Mouse (Mus musculus): ENCODE measurements at regions not wholly inside any gene's neighbourhood (a gene's known extent, or its start where the extent isn't known, plus 50 kb on each side); places are given as distances from the start of the nearest gene placed in this dataset.

- no peak overlapping the region for H3K27ac ChIP-seq (replicated peaks)
- ATAC-seq (ENCODE audit: insufficient read depth): no peak
- WGBS (ENCODE audit: insufficient replicate concordance): 79% methylated on average over 11 of the region's 11 CpGs
Measured at GRCm38 (mm10) chr6:49999365-49999764, 110.7 kb upstream of the Mpp6 start.

GRCm38 (mm10) chr6:50008074-50008473 is 102.0 kb upstream of the Mpp6 start:
- H3K9me3 ChIP-seq (replicated peaks): no peaks in the 10 kb centered on the region
- no peaks in the 10 kb centered on the region for H3K27me3 ChIP-seq
- 0 out of 2 replicates have a peak, but pooled peaks cover 7% of the 10 kb centered on the region for H3K4me1 ChIP-seq (replicated peaks)
- no peak overlapping the region for H3K9ac ChIP-seq
- WGBS (ENCODE audit: insufficient replicate concordance): 48% methylated on average over 4 of the region's 4 CpGs
- H3K4me3 ChIP-seq (replicated peaks): no peak overlapping the region
- ATAC-seq (ENCODE audit: insufficient read depth): no peak
- no peak overlapping the region for H3K4me2 ChIP-seq
- H3K27ac ChIP-seq (replicated peaks): no peak overlapping the region
- H3K36me3 ChIP-seq (replicated peaks): no peaks in the 10 kb centered on the region

More at GRCm38 (mm10) chr6:49999365-49999764, 110.7 kb upstream of the Mpp6 start:
- Histone ChIP-seq H3K27me3 (no peaks in the 10 kb centered on the region), H3K4me3 (replicated peaks) (no peak overlapping the region), H3K9ac (no peak overlapping the region), H3K9me3 (replicated peaks) (no peaks in the 10 kb centered on the region), H3K36me3 (replicated peaks) (no peaks in the 10 kb centered on the region), H3K4me2 (no peak overlapping the region), H3K4me1 (replicated peaks) (no peaks in the 10 kb centered on the region)

GRCm38 (mm10) chr6:50008869-50009268 is 101.2 kb upstream of the Mpp6 start:
- no peaks in the 10 kb centered on the region for H3K9me3 ChIP-seq (replicated peaks)
- H3K36me3 ChIP-seq (replicated peaks): no peaks in the 10 kb centered on the region
- ATAC-seq (ENCODE audit: insufficient read depth): no peak
- H3K4me1 ChIP-seq (replicated peaks): 0 out of 2 replicates have a peak, but pooled peaks cover 7% of the 10 kb centered on the region
- no peaks in the 10 kb centered on the region for H3K27me3 ChIP-seq
- no peak overlapping the region for H3K4me2 ChIP-seq
- H3K9ac ChIP-seq: no peak overlapping the region
- WGBS (ENCODE audit: insufficient replicate concordance): 32% methylated on average over 3 of the region's 3 CpGs
- H3K27ac ChIP-seq (replicated peaks): no peak overlapping the region
- no peak overlapping the region for H3K4me3 ChIP-seq (replicated peaks)

GRCm38 (mm10) chr6:50009339-50009738 is 100.7 kb upstream of the Mpp6 start:
- Histone ChIP-seq H3K9ac (no peak overlapping the region), H3K9me3 (replicated peaks) (no peaks in the 10 kb centered on the region), H3K27me3 (no peaks in the 10 kb centered on the region), H3K4me1 (replicated peaks) (0 out of 2 replicates have a peak, but pooled peaks cover 7% of the 10 kb centered on the region), H3K4me2 (no peak overlapping the region), H3K4me3 (replicated peaks) (no peak overlapping the region), H3K36me3 (replicated peaks) (no peaks in the 10 kb centered on the region), H3K27ac (replicated peaks) (no peak overlapping the region)
- whole genome bisulfite sequencing (ENCODE audit: insufficient replicate concordance): 10% methylated on average over 7 of the region's 7 CpGs
- no peak for ATAC-seq (ENCODE audit: insufficient read depth)

- no peak for ATAC-seq (ENCODE audit: insufficient read depth)
- 38% methylated on average over 5 of the region's 5 CpGs for WGBS (ENCODE audit: insufficient replicate concordance)
- Histone ChIP-seq H3K4me3 (replicated peaks) (no peak overlapping the region), H3K27me3 (no peaks in the 10 kb centered on the region), H3K27ac (replicated peaks) (no peak overlapping the region), H3K9me3 (replicated peaks) (no peaks in the 10 kb centered on the region), H3K9ac (no peak overlapping the region), H3K36me3 (replicated peaks) (no peaks in the 10 kb centered on the region), H3K4me1 (replicated peaks) (0 out of 2 replicates have a peak, but pooled peaks cover 7% of the 10 kb centered on the region), H3K4me2 (no peak overlapping the region)
Measured at GRCm38 (mm10) chr6:50009856-50010255, 100.2 kb upstream of the Mpp6 start.

- no peaks in the 10 kb centered on the region for H3K36me3 ChIP-seq (replicated peaks)
- H3K27me3 ChIP-seq: no peaks in the 10 kb centered on the region
- 0 out of 2 replicates have a peak, but pooled peaks cover 7% of the 10 kb centered on the region for H3K4me1 ChIP-seq (replicated peaks)
- WGBS (ENCODE audit: insufficient replicate concordance): 27% methylated on average over 12 of the region's 12 CpGs
- H3K4me3 ChIP-seq (replicated peaks): no peak overlapping the region
- H3K27ac ChIP-seq (replicated peaks): no peak overlapping the region
- ATAC-seq (ENCODE audit: insufficient read depth): no peak
- no peaks in the 10 kb centered on the region for H3K9me3 ChIP-seq (replicated peaks)
- no peak overlapping the region for H3K4me2 ChIP-seq
- H3K9ac ChIP-seq: no peak overlapping the region
Measured at GRCm38 (mm10) chr6:50011071-50011470, 99.0 kb upstream of the Mpp6 start.

- H3K4me1 ChIP-seq (replicated peaks): 0 out of 2 replicates have a peak, but pooled peaks cover 7% of the 10 kb centered on the region
- H3K9me3 ChIP-seq (replicated peaks): no peaks in the 10 kb centered on the region
- WGBS (ENCODE audit: insufficient replicate concordance): 50% methylated on average over 5 of the region's 5 CpGs
- H3K27me3 ChIP-seq: no peaks in the 10 kb centered on the region
- H3K36me3 ChIP-seq (replicated peaks): no peaks in the 10 kb centered on the region
- no peak overlapping the region for H3K27ac ChIP-seq (replicated peaks)
- ATAC-seq (ENCODE audit: insufficient read depth): no peak
- H3K9ac ChIP-seq: no peak overlapping the region
- H3K4me2 ChIP-seq: no peak overlapping the region
- H3K4me3 ChIP-seq (replicated peaks): no peak overlapping the region
Measured at GRCm38 (mm10) chr6:50011746-50012453, 98.1 kb upstream of the Mpp6 start.

- H3K4me1 ChIP-seq (replicated peaks): 0 out of 2 replicates have a peak, but pooled peaks cover 7% of the 10 kb centered on the region
- H3K4me3 ChIP-seq (replicated peaks): no peak overlapping the region
- H3K36me3 ChIP-seq (replicated peaks): no peaks in the 10 kb centered on the region
- no peak for ATAC-seq (ENCODE audit: insufficient read depth)
- 53% methylated on average over 5 of the region's 5 CpGs for WGBS (ENCODE audit: insufficient replicate concordance)
- no peak overlapping the region for H3K27ac ChIP-seq (replicated peaks)
- no peaks in the 10 kb centered on the region for H3K9me3 ChIP-seq (replicated peaks)
- H3K27me3 ChIP-seq: no peaks in the 10 kb centered on the region
- no peak overlapping the region for H3K4me2 ChIP-seq
- H3K9ac ChIP-seq: no peak overlapping the region
Measured at GRCm38 (mm10) chr6:50013067-50013466, 97.0 kb upstream of the Mpp6 start.

- Histone ChIP-seq H3K27ac (replicated peaks) (no peak overlapping the region), H3K4me2 (no peak overlapping the region), H3K4me3 (replicated peaks) (no peak overlapping the region), H3K9ac (no peak overlapping the region), H3K36me3 (replicated peaks) (no peaks in the 10 kb centered on the region), H3K27me3 (no peaks in the 10 kb centered on the region), H3K9me3 (replicated peaks) (no peaks in the 10 kb centered on the region), H3K4me1 (replicated peaks) (0 out of 2 replicates have a peak, but pooled peaks cover 7% of the 10 kb centered on the region)
- WGBS (ENCODE audit: insufficient replicate concordance): 76% methylated on average over 7 of the region's 7 CpGs
- no peak for ATAC-seq (ENCODE audit: insufficient read depth)
Measured at GRCm38 (mm10) chr6:50013842-50014241, 96.2 kb upstream of the Mpp6 start.

GRCm38 (mm10) chr6:50027981-50028380 is 82.1 kb upstream of the Mpp6 start:
- Histone ChIP-seq H3K9me3 (replicated peaks) (no peaks in the 10 kb centered on the region), H3K27me3 (no peaks in the 10 kb centered on the region), H3K4me1 (replicated peaks) (no peaks in the 10 kb centered on the region), H3K9ac (no peak overlapping the region), H3K4me2 (no peak overlapping the region), H3K27ac (replicated peaks) (no peak overlapping the region), H3K4me3 (replicated peaks) (no peak overlapping the region), H3K36me3 (replicated peaks) (no peaks in the 10 kb centered on the region)
- WGBS (ENCODE audit: insufficient replicate concordance): 59% methylated on average over 6 of the region's 6 CpGs
- ATAC-seq (ENCODE audit: insufficient read depth): no peak

- H3K4me1 ChIP-seq (replicated peaks): no peaks in the 10 kb centered on the region
- no peak overlapping the region for H3K27ac ChIP-seq (replicated peaks)
- H3K9ac ChIP-seq: no peak overlapping the region
- no peaks in the 10 kb centered on the region for H3K36me3 ChIP-seq (replicated peaks)
- H3K4me3 ChIP-seq (replicated peaks): no peak overlapping the region
- WGBS (ENCODE audit: insufficient replicate concordance): 15% methylated on average over 10 of the region's 10 CpGs
- peak overlapping the region; percentile 32 for H3K4me2 ChIP-seq
- ATAC-seq (ENCODE audit: insufficient read depth): no peak
- H3K9me3 ChIP-seq (replicated peaks): no peaks in the 10 kb centered on the region
- no peaks in the 10 kb centered on the region for H3K27me3 ChIP-seq
Measured at GRCm38 (mm10) chr6:50029895-50030515, 80.0 kb upstream of the Mpp6 start.
